Mouse (Mus musculus) left cerebral cortex, postnatal 36 days (tissue): ENCODE data around the gene Nt5c2. TPM values are rescaled to one million over a fixed set of nuclear protein-coding genes. Genes with fewer than 3 reads are reported as not detected.
"Not testable (repeated sequence)": the region's sequence is repeated elsewhere in the genome, so short reads cannot be mapped to it uniquely, and the experiment has no call there.

Source experiments
- DNase-seq, 2 experiments: peaks; one replicate each; pipeline ENCODE4 v3.0.0; 2021 to 2022; ENCODE audit warnings: low spot score in 2 of 2, mixed read lengths in 1 of 2
- intact Hi-C: fragments of 180-260 bp; cut with DNase I; formaldehyde crosslinking; loops from one replicate; pipeline ENCODE4 v1.15.1; 2025
- total RNA-seq, 2 experiments: library from RNA; stranded (reverse); gene quantifications; 2 replicates each; pipeline ENCODE4 v1.2.3; 2021

Nt5c2 gene
- total RNA-seq, 2 experiments from 2014 or later, result 68.1 to 78.8 TPM

DNA sequence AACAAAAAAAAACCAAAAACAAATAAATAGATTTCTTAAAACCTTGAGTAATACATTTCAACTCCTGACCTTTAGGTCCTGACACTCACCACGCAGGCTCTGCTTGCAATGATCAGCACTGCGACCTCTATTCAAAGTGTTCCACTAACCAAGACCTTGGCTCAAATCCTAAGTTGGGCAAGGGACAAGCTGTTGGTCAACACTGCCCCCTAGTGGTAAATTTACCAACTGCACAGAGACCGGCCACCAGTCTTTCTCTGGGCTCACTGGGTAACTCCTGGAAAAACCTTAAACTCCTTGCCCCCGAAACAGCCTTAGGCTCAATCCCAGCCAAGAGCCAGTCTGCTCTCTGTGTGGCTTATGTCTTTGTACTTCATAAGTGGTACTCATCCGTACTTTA lies 23.8 kb downstream of the Nt5c2 start:
- intact Hi-C loops, result loop anchor here (1.0 kb wide), 2 partner anchors 116 to 231 kb away; no protein-coding TSS in a partner anchor
- DNase-seq, result peak; percentile 70 to 76

DNA sequence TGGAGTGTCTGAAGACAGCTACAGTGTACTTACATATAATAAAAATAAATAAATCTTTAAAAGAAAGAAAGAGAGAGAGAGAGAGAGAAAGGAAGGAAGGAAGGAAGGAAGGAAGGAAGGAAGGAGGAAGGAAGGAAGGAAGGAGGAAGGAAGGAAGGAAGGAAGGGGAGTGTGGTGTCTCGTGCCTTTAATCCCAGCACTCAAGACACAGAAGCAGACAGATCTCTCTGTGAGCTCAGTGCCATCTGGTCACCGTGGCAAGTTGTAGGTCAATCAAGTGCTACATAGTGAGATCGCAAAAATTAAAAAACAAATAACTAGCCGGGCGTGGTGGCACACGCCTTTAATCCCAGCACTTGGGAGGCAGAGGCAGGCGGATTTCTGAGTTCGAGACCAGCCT lies 24.3 kb downstream of the Nt5c2 start:
- DNase-seq, result not testable (repeated sequence)
- intact Hi-C loops, result loop anchor here (1.0 kb wide), 2 partner anchors 115 to 230 kb away; no protein-coding TSS in a partner anchor

DNA sequence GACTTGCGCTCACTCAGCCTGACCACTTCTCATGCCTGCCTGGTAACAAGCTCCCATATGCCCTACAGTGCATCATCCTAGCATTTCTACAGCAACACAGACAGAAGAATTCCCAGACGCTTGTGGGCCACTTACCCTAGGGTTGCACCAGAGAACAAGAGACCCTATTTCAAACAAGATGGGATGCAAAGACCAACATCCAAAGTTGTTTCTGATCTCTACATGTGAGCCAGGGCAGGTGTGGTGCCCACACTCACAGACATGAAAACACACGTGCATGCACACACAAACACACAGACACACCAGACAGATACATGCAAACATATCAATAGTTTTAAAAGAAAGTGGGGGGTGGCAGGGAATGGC lies 24.8 kb downstream of the Nt5c2 start:
- no peak for DNase-seq
- intact Hi-C loops, result no loop called here

DNA sequence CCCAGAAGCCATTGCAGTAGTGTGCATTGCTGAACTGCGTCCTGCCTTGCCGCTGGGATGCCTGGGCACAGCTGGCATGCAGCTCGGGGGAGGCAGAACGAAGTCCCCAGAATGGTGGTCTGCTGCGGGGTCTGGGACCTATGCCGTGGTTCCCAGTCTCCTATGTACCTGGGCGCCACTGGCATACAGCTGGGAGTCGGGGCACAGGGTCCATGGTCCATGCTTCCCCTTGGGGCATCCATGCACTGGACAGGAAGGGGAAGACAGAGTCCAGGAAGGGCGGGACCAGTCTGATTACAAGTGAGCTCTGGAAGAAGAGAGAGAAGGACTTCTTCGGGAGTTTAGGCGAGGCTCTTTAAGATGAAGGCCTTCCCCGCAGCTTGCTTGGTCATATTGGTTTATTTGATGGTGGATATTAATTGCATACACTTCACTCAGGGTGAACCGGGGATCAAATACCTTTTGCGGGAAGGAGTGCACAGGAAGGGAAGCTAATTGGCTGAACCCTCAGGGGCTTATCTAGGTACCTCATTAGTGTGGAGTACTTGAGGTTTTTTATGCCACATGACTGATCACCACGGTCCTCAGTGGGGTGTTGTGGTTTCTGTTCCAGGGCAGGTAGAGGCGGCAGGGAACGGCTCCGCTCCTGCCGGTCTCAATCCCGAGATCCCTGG lies 25.3 kb downstream of the Nt5c2 start:
- no peak for DNase-seq
- intact Hi-C loops, result no loop called here

DNA sequence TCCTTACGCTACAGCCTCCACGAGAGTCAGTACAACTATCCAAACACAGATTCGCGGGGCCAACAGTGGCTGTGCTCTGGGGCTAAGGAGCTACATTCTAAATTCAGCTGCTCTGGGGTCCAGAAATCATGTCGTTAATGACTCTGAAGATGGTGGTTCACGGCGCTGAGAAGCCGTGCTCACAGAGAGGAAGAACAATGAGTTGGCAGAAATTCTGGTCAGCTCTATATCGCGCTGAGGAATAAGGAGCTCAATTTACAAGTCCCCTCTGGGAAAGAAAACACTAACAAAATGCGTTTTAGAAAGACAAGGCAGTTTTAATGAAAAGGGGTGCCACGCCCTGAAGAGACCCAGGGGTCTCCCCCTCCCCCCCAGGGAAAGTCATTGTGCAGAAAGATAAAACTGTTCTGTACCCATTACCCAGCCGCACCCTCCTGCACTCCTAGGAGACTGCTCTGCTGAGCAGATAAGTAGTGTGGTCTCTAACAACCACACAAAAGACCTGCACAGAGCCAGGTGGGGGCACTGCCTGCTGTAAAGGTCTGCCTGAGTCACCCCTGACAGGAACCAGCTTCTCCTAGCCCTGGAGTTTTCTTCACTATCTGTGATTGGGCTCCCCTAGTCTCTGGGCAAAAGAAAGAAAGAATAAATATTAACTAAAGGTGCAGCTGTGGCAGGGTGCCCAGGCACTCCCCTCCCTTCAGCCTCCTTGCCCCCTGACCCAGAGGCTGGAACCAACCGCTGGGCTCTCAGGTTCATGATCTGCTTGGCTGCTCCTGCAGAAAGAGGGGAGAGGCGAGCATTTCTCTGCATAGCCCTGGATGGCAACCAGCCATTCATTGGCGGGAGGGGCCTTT lies 26.5 kb downstream of the Nt5c2 start:
- intact Hi-C loops, result no loop called here
- no peak for DNase-seq

DNA sequence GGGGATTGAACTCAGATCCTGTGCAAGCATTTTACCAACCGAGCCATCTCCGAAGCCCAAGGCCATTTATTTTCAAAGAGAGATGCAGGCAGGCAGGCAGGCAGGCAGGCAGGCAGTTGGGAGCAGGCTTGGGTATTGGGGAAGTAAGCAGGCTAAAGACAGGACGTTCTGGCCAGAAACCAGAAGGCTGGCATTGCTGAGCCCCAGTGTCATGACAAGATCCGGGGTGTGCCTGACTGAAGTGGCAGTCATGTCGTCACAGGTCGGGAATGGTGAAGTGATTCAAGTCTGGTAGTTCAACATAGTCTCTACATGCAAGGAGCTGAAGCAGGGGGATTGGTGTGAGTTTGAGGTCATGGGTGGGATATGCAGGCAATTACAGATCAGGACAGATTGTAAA lies 27.3 kb downstream of the Nt5c2 start:
- DNase-seq, result no peak
- intact Hi-C loops, result no loop called here

DNA sequence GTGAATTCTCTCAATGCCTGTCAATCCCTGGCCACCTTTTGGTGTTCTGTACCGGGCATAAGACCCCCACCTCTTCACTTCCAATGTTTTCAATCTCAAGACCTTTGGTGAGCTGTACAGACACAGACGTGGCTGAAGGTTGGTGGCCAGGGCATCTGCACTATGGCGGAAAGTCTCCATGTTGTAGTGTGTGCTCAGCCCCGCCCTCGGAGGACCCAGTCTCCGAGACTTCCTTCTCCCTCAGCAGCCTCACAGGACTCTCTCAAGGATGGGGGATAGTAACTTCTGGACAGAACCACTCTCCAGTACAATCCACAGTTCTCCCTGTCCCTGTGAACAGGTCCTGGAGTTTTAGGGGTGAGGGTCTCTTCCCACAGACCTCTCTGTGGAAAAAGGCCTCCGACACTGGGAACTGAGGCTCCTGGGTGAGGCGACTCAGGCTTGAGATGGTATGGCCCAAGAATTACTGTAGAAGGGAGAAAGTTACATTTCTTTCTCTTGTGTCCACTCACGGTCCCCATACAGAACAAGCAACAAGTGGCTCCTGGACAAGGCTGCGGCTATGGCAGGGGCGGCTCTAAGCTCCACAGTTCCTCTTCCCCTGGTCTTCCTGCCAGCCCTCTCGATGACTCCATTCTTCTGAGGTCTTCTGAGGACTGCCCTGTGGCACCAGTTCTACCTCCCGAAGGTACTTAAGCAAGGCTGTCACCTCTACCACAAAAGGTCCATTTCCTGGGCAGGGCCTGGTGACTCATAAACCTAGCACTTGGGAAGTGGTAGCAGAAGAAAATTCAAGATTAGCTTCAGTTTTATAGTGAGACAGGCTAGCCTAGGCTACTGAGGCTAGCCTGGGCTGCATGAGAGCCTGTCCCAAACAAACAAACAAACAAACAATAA lies 30.0 kb downstream of the Nt5c2 start:
- DNase-seq, result no peak
- intact Hi-C loops, result no loop called here

DNA sequence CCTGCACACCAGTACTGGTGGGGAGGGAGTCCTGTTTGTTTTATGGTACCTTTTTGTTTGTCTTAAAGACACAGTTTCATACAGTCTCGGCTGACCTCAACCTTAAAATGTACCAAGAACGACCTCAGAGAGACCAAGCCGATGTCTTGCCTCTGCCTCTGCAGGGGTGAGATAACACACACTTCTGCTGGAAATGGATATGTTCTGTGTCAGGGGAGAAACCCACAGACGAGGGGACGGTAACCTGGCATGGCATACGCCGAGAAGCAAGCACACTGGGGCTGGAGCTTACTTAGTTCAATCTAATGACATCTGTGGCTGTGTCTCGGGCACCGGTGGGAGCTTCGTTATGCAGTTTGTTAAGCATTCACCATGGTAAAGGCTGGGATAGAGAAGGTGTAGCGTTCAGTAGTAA lies 31.0 kb downstream of the Nt5c2 start:
- no peak for DNase-seq
- intact Hi-C loops, result no loop called here

DNA sequence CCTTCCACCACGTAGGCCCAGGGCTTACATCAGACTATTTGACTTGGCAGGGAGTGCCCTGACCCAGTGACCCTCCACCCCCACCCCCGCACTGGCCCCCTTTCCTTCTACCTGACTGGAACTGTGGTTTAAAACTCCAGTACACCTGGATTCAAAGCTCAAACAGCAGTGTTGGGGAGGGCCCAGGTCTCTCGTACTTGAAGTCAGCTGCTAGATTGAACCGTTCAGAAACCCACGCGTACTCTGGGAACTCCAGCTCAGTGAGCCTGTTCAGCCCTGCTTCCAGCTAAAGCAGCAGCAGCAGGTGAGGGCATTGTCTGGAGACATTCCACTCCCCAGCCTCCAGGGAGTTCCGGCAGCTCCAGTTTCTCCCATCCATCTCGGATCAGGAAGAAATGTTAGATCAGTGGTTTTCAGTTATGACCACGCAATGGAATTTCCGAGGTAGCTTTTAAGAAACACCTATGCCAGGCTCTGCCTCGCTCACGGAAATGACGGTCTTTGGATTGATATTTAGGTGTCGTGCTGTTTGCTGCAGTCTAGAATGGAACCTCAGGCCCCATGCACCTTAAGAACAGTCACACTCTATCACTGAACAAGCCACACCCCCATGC lies 31.5 kb downstream of the Nt5c2 start:
- DNase-seq, result no peak
- intact Hi-C loops, result no loop called here

DNA sequence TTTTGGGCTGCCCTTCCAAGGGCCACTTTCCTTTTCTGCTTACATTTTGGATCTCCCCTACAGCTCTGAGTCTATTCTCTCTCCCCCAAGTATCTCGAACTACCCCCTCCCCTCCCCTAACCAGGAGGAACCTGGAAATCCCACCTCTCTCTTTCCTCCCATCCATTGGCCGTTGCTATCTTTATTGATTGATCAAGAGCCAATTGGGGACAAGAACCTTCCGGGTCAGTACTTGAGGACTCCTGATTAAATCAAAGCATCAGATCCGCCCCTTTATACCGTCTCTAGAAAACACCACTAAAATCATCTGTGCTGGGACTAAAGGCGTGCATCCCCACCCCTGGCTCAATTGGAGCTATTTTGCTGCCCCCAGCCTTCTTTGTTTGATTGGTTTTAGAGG lies 33.5 kb downstream of the Nt5c2 start:
- intact Hi-C loops, result no loop called here
- no peak for DNase-seq

DNA sequence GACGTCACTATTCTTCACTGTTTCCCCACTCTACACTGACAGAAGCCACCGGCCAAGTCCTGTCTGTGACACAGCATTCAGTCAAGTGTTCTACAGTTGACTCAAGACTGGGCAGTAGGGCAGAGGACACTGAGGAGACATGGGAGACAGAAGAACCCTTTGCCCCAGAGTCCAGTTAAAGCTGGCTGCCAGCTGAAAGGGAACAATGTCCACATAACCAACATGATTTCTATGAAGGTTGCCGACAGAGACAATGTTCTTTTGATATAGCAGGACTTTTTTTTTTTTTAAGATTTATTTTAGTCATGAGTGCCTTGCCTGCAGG lies 35.2 kb downstream of the Nt5c2 start:
- intact Hi-C loops, result no loop called here
- DNase-seq, result no peak

DNA sequence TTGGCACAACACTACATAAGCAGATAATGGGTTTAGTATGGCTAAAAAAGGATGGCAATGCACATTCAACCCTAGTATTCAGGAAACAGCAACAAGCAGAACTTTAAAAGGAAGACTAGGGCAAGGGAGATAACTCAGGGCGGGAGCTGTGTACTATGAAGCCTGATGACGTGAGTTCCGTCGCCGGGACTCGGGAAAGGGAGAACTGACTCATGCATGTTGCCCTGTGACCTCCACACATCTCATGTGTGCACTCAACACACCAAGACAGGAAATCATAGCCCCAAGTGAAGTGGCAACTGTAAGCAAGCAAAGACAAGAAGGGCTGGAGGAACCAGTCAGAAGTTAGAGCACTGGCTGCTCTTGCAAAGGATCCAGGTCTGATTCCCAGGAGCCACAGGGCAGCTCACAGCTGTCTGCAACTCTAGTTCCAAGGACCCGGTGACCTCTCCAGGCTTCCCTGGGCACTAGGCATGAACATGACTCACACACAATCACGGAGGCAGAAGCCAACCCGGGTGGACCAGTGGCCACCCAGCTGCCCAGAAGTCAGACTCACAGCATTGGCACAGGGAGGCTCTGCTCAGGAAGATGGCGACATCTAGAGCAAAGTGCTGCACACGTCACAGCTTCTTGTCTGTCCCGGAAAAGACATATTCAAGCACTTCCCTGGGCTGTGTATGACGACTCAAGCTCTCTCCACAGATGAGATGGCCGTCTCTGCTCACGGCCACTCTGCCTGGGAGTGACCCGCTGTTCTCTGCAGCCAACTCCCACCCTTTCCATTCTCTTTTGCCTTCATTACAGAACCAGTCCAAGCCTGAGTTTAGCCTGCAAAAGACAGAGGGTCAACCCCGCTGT lies 35.8 kb downstream of the Nt5c2 start:
- DNase-seq, result no peak
- intact Hi-C loops, result no loop called here

DNA sequence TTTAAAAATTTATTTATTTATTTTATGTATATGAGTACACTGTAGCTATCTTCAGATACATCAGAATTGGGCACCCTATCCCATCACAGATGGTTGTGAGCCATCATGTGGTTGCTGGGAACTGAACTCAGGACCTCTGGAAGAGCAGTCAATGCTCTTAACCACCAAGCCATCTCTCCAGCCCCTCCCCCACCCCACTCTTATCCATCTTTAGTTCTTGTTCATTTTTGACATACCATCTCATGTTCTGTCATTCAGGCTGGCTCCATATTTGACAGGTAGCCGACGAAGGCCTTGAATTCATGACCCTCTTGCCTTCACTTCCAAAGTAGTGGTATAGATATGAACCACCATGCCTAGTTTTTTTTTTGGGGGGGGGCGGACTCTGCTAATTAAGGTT lies 36.9 kb downstream of the Nt5c2 start:
- intact Hi-C loops, DNase-seq: not testable (repeated sequence)

DNA sequence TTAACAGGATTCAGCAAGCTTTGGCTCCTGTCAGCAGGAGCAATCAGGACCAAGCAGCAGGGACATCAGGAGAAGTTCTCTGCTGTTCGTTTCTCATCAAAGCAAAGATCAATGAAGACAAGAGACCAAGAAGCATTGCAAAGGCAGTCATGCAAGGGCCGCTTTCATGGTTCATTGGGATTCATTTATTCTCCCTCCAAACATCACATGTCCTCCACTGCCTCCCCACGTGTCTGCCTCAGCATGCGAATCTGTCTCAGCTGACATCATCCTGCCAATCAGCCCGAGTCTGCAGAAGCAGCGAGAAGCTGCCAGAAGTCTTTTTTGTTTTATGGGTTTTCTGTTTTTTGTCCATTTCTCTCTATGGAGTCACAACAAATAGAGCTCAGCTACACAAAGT lies 37.5 kb downstream of the Nt5c2 start:
- intact Hi-C loops, result no loop called here
- DNase-seq, result no peak

DNA sequence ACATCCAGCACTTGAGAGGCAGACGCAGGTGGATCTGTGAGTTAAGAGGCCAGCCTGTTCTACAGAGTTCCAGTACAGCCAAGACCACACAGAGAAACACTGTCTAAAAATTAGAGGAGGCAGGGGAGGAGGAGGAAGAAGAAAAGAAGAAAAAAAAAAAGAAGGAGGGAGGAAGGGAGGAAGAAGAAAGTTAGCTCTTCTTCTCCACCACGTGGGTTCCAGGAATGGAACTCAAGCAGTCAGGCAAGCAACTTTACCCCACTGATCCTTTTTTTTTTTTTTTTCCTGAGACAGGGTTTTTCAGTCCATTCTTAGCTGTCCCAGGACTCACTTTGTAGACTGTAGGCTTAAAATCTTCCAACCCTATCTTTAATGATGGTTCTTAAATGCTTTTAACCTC lies 38.2 kb downstream of the Nt5c2 start:
- no peak for DNase-seq

DNA sequence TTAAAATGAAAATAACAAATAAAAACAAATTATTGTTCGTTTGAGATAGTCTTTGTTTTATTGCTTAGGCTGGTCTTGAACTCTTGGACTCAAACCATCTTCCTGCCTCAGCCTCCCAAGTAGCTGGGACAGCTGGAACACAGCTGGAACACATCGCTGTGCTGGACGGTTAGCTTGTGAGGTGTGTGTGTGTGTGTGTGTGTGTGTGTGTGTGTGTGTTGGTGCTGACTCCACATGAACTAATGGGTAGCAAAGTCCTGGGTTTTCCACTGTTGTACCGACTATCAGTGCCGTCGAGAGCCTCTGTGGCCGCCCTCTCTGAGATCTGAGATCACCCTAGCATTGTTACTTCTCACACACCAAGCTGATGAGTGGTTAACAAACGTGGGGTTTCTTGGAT lies 39.0 kb downstream of the Nt5c2 start:
- intact Hi-C loops, result no loop called here
- no peak for DNase-seq

More for the DNA sequence above, 38.2 kb downstream of the Nt5c2 start:
- intact Hi-C loops, result no loop called here

DNA sequence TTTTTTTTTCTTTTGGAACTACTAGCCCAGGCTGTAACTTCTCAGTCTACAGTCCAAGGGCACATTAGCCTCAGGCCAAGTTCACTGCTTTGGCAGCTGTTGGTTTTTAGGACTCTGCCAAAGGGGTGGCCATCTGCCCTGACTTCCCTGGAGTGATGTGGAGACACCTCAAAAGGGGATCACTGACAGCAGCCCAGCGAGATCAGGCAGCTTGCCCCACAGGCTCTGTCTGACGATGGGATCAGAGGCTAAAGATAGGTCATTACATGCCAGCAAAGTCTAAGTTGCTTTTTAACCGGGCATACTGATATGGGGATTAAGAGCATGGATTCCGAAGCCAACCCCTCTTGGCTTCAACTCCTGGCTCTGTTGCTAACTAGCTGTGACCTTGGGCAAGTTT lies 39.4 kb downstream of the Nt5c2 start:
- intact Hi-C loops, result no loop called here
- no peak for DNase-seq

DNA sequence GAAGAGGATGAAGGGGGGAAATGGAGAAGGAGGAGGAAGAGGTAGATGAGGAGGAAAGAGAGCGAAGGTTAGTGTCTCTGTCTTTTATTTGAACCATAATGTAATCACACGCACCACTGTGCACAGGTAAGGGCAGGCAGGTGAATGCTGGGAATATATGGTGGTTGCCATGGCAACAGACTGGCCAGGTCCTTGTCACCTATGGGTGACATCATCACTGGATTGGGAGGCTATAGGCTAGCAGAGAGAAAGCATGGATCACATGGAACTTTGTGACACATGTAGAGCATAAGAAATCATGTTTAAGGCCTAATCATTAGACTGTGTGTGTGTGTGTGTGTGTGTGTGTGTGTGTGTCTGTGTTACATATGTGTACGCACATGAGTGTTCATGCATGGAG lies 42.8 kb downstream of the Nt5c2 start:
- intact Hi-C loops, result no loop called here
- no peak for DNase-seq

DNA sequence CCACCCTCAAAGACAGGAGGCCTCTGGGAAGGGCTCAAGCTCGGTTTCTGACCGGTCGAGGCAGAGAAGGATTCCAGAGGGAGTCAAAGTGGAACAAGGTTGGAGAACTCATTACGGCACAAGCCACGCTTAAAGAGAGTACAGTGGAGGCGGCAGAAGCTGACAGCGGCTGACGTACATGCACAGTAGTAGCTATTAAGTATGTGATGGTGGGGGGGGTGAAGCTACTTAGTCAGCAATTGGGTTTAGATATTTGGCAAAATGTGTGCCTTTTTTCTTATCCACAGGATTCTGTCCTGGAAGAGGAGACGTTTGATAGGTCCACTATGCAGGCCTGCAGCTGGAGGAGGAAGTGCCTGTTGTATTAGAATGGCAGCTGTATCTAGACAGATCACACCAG lies 43.2 kb downstream of the Nt5c2 start:
- DNase-seq, result no peak
- intact Hi-C loops, result no loop called here
